Mouse (Mus musculus) lung, embryonic 14.5 days (tissue): ENCODE measurements around the gene Zfp541. TPM values are rescaled to one million over a fixed set of nuclear protein-coding genes. Genes with fewer than 3 reads are reported as not detected.
A peak's percentile ranks its signal among the peaks of the same experiment; 100 is the strongest.

Experiments used
- ATAC-seq: fragments of 200-750 bp; cut with Nextera tagmentation; 2 replicates; pipeline ENCODE4 v1.8.0; 2017; ENCODE audit warnings: mild to moderate bottlenecking, moderate TSS enrichment, moderate library complexity; ENCODE audit not compliant: insufficient read depth
- DNase-seq: peaks from one replicate; pipeline ENCODE4 v3.0.0-alpha.2; 2015
- H3K27ac ChIP-seq: fragments of 300-500 bp; sonication (generic); 2 replicates; pipeline ENCODE4 v1.5.1; 2014; ENCODE audit warnings: low read depth, mild to moderate bottlenecking, moderate library complexity
- H3K27me3 ChIP-seq: fragments of 300-500 bp; sonication (generic); 2 replicates; pipeline ENCODE4 v1.6.1; 2014; ENCODE audit warnings: low read length, control low read depth; ENCODE audit not compliant: insufficient read depth
- H3K36me3 ChIP-seq: fragments of 300-500 bp; sonication (generic); 2 replicates; pipeline ENCODE4 v1.6.1; 2014; ENCODE audit warnings: control low read depth; ENCODE audit not compliant: insufficient read depth
- H3K4me1 ChIP-seq: fragments of 300-500 bp; sonication (generic); 2 replicates; pipeline ENCODE4 v1.6.1; 2014; ENCODE audit warnings: antibody characterized with exemption, control low read depth; ENCODE audit not compliant: insufficient read depth
- H3K4me2 ChIP-seq: fragments of 300-500 bp; sonication (generic); 2 replicates; pipeline ENCODE4 v1.6.1; 2014; ENCODE audit warnings: mild to moderate bottlenecking
- H3K4me3 ChIP-seq: fragments of 300-500 bp; sonication (generic); 2 replicates; pipeline ENCODE4 v1.5.1; 2014; ENCODE audit warnings: low read depth, low read length
- H3K9ac ChIP-seq: fragments of 300-500 bp; sonication (generic); 2 replicates; pipeline ENCODE4 v1.6.1; 2014
- H3K9me3 ChIP-seq: fragments of 300-500 bp; sonication (generic); 2 replicates; pipeline ENCODE4 v1.6.1; 2016; ENCODE audit warnings: low read depth, low read length, control low read depth
- CTCF ChIP-seq: IDR thresholded peaks from 2 replicates; pipeline ENCODE4 v1.5.1; 2016; ENCODE audit warnings: antibody characterized with exemption, low read depth
- WGBS: fragments of 180-500 bp; shearing (Covaris S2); extraction: QIAGEN DNeasy Blood & Tissue Kit; methylation state at CpG from one replicate; pipeline ENCODE4 v1.1.7; 2014; 5-methylcytosine and 5-hydroxymethylcytosine counted together
- polyA plus RNA-seq: library from polyadenylated mRNA; unstranded; fragments of >200 nt; fragmentation: Nextera tagmentation; extraction: Ambion mirVana; gene quantifications from 2 replicates; pipeline ENCODE4 v1.2.1, GENCODE M21; 2014

Gene Zfp541
- polyA plus RNA-seq, 1 experiment from 2014 or later: not detected

DNA sequence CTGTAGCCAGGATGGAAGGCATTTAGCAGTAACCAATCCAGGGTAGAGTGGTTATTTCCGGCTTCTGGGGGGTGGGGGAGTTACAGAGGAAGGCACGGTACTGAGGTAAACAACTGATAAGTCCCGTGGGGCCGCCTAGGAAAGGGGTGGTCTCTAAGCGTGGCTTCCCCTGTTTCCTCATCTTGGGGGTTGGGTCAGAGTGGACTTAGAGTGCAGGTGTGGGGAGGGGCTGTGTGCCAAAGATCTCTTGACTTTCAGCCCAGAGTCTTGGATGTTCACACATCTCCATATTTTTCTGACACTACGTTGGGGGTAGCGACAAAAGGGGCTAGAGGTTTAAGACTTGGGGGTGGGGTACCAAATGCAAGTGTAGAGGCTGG lies 15.5 kb upstream of the Zfp541 start:
- peaks cover 13% of the 10 kb centered on the region for H3K36me3 ChIP-seq
- H3K4me1 ChIP-seq: peaks cover 24% of the 10 kb centered on the region; the same call in 1 of the 2 replicates
- no peaks in the 10 kb centered on the region for H3K9me3 ChIP-seq
- WGBS: under 1% methylated on average over 7 of the region's 7 CpGs
- H3K27me3 ChIP-seq: no peaks in the 10 kb centered on the region
- ATAC-seq (peak; percentile 25), DNase-seq (peak; percentile 78)
- H3K4me2 ChIP-seq: peak overlapping the region; percentile 80
- peak overlapping the region; percentile 99 for H3K9ac ChIP-seq
- peak overlapping the region; percentile 97 for H3K27ac ChIP-seq
- H3K4me3 ChIP-seq: peak overlapping the region; percentile 97
- no peak for TF ChIP-seq CTCF

DNA sequence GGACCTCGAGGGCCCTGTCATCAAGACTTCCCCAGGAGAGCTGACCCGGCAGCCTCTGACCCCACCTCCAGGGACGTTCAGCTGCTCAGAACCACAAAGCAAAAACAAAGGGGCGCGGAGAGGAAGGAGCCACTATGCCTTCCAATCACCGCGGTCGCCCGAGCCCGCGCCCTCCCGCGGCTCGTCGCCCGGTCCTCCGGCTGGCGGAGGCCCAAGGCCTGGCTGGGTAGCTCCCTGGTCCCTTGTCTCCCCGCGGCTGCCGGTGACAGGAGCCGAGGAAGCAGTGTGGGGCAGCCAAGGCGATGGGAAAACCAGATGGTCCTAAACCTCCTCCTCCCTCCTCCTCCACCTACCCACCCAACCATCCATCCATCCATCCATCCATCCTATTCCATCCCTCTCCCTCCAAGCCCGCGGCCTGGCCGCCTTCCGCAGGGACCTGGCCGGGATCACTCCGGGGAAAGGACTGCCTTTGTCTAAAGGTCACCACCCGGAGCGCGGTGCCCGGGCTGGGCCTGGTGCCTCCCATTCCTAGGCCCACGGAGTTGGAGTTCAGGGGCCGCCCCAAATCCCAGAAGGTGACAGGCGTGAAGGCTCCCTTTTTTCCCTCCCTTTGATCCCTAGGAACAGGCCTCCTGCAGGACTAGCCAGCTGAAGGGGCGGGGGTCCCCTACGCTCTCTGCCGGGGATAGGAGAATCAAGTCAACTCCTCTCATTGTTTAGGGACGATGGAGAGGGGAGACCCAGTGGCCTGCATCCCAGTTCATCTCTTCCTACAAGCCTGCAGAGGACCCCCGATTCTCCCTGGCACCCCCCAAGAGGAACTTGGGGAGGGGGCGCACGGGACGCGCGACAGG lies 14.9 kb upstream of the Zfp541 start:
- H3K4me1 ChIP-seq: peaks cover 24% of the 10 kb centered on the region; the same call in 1 of the 2 replicates
- no peaks in the 10 kb centered on the region for H3K9me3 ChIP-seq
- H3K27ac ChIP-seq: peak overlapping the region; percentile 97
- under 1% methylated on average over 43 of the region's 46 CpGs for WGBS
- TF ChIP-seq CTCF: no peak
- DNase-seq (peak; percentile 74), ATAC-seq (peak; percentile 20)
- H3K9ac ChIP-seq: peak overlapping the region; percentile 99
- H3K4me2 ChIP-seq: peak overlapping the region; percentile 80
- H3K36me3 ChIP-seq: peaks cover 13% of the 10 kb centered on the region
- H3K4me3 ChIP-seq: peak overlapping the region; percentile 97
- H3K27me3 ChIP-seq: no peaks in the 10 kb centered on the region

DNA sequence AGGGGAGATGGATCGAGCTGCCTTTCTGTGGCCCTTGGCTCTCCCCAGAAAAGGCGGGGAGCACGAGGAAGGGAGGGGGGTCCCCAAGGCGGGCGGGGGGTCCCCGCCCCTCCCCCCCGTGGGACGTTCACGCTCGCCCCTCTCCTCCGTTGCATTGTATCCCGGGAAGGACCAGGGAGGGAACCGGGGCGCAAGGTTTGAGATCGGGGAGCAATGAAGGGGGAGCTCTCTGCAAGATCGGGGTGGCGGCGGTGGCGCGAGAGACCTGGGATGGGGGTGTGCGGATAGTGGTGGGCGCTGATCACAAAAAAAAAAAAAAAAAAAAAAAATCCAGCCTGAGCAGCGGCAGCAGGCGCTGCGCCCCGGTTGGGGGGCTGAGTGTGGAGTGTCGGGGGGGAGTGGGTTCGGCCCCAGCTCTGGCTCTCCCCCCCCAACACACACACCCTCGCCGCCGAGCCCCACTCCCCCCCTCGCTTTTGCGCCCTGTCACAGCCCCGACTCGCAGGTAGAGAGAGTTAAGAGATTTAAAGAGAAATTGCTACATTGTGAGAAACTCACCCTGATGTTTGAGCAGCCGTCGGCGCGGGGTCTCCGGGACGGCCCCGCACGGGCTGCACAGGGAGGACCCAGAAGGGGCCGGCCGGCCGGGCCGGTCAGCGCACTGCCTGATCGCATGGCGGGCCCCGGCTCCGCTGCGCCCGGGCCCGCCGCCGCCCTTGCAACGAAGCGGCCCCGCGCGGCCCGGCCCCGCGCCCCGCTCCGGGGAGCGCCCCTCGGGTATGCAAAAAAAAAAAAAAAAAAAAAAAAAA lies 14.1 kb upstream of the Zfp541 start, which contains the start of gene Bicra:
TSS of gene Bicra (minus strand) at position 584 of the 809 bp plus-strand sequence.
- Histone ChIP-seq H3K27me3 (no peaks in the 10 kb centered on the region), H3K27ac (peak within 1 kb of the TSS; percentile 97), H3K4me3 (peak within 1 kb of the TSS; percentile 97), H3K4me2 (peak within 1 kb of the TSS; percentile 80), H3K9me3 (no peaks in the 10 kb centered on the region), H3K9ac (peak within 1 kb of the TSS; percentile 99), H3K4me1 (peaks cover 24% of the 10 kb centered on the region; the same call in 1 of the 2 replicates), H3K36me3 (peaks cover 12% of the 10 kb centered on the region)
- DNase-seq: peak; percentile 93
- TF ChIP-seq CTCF: no peak
- peak; percentile 59 for ATAC-seq
- under 1% methylated on average over 69 of the region's 69 CpGs for WGBS

DNA sequence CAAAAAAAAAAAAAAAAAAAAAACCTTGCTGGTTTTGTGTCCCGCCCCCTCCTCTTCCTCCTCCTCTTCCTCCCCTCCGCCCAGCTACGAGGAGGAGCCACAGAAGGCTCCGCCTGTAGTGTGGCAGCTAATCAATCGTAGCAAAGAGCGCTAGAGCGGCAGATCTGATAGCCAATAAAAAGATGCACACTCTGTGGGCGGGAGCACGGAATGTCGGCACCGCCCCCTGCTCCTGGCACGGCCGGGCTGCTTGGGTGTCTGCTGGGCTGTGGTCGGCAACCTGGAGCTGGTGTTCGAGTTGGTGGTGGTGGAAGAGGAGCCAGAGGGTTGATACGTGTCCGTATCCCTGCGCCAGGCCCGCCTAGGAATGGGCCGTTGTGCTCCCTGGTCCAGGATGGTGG lies 13.4 kb upstream of the Zfp541 start:
- no peak for TF ChIP-seq CTCF
- peak; percentile 76 for ATAC-seq
- Histone ChIP-seq H3K9ac (peak overlapping the region; percentile 99), H3K36me3 (peaks cover 5% of the 10 kb centered on the region), H3K4me3 (peak overlapping the region; percentile 97), H3K4me1 (peaks cover 24% of the 10 kb centered on the region; the same call in 1 of the 2 replicates), H3K4me2 (peak overlapping the region; percentile 80), H3K9me3 (no peaks in the 10 kb centered on the region), H3K27ac (peak overlapping the region; percentile 97), H3K27me3 (no peaks in the 10 kb centered on the region)
- WGBS: 1% methylated on average over 19 of the region's 20 CpGs
- peak; percentile 99 for DNase-seq

DNA sequence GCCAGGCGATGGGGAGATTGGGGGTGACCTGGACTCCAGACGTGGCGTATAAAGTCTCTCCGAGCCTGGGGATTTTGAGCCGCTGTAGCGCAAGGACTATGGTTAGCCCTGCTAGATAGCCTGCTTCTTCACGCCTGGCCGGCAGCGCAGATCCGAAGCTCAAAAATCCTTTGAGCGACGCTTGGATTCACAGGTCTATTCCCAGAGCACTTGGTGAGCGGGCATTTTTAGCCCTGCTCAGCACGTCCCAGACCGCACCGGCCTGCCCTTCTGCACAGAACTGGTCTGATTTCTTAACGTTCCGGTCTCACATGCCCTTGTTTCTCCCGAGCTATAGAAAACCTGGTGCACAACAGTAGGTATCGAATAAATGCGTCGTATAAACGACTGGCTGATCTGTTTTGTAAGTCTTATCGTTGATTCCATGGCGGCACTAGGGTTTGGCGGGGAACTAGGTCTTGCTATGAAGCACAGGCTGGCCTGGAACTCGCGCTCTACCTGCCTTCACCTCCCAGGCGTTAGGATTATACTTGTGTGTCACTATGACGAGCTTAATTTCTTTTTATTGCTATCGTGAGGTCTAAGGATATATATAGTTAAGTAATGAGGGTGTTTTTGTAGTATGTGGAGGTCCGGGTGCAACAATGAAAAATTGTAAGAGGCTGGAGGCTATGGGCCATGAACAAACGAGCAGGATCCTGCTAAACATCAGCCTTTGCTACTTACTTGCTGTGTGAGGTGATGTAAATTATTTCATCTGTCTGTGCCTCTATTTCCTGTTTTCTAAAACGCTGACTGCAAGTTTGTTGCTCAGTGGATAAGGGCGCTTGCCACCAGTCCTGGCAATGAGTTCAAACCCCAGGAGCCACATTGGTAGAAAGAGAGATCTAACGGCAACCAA lies 12.7 kb upstream of the Zfp541 start:
- no peaks in the 10 kb centered on the region for H3K9me3 ChIP-seq
- H3K36me3 ChIP-seq: no peaks in the 10 kb centered on the region
- ATAC-seq: peak; percentile 2
- H3K27me3 ChIP-seq: no peaks in the 10 kb centered on the region
- H3K4me3 ChIP-seq: peak overlapping the region; percentile 97
- no peak for TF ChIP-seq CTCF
- H3K4me2 ChIP-seq: peak overlapping the region; percentile 80
- WGBS: 5% methylated on average over 36 of the region's 36 CpGs
- H3K9ac ChIP-seq: peak overlapping the region; percentile 99
- peak overlapping the region; percentile 69 for H3K27ac ChIP-seq
- peak; percentile 55 for DNase-seq
- peaks cover 24% of the 10 kb centered on the region; the same call in 1 of the 2 replicates for H3K4me1 ChIP-seq

DNA sequence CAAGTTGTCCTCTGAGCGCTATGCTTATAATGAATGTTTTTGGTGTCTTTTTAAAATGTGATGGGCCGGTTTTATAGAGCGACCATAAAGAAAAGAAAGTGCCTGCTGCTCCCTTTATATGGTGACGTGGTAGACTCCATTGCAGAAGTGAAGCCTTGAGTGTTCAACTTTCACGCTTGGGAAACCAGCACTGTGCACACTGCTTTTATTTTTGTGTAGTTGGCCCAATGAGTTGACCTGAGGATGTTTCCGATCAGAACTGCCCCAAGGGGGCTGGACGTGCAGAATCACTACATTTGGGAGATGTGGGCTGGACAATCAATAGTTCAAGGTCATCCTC lies 12.1 kb upstream of the Zfp541 start:
- Histone ChIP-seq H3K4me3 (peak overlapping the region; percentile 97), H3K27me3 (no peaks in the 10 kb centered on the region), H3K9me3 (no peaks in the 10 kb centered on the region), H3K36me3 (no peaks in the 10 kb centered on the region), H3K4me1 (peaks cover 23% of the 10 kb centered on the region; the same call in 1 of the 2 replicates), H3K27ac (no peak overlapping the region), H3K9ac (peak overlapping the region; percentile 99), H3K4me2 (peak overlapping the region; percentile 80)
- 77% methylated on average over 7 of the region's 7 CpGs for WGBS
- no peak for TF ChIP-seq CTCF
- ATAC-seq: no peak
- DNase-seq: no peak
